Mouse (Mus musculus) adrenal gland, postnatal 36 days (tissue): ENCODE results near the gene Gm10670. TPM values are rescaled to one million over a fixed set of nuclear protein-coding genes. Genes with fewer than 3 reads are reported as not detected.
"Not testable (repeated sequence)": the region's sequence is repeated elsewhere in the genome, so short reads cannot be mapped to it uniquely, and the experiment has no call there.

Experiments
- DNase-seq, 2 experiments: peaks; one replicate each; pipeline ENCODE4 v3.0.0; 2021; ENCODE audit warnings: mixed read lengths in 1 of 2
- long read RNA-seq, 2 experiments: library from polyadenylated mRNA; stranded (forward); transcript quantifications; one replicate each; pipeline ENCODE4 v2.0.0; 2021; ENCODE audit warnings: borderline sequencing depth in 2 of 2
- total RNA-seq, 2 experiments: library from RNA; stranded (reverse); gene quantifications; 2 replicates each; pipeline ENCODE4 v1.2.3; 2021

Gm10670 gene
- total RNA-seq: not detected
- long read RNA-seq, experiment 1: 0 reads
- long read RNA-seq, experiment 2: 0 reads

DNA sequence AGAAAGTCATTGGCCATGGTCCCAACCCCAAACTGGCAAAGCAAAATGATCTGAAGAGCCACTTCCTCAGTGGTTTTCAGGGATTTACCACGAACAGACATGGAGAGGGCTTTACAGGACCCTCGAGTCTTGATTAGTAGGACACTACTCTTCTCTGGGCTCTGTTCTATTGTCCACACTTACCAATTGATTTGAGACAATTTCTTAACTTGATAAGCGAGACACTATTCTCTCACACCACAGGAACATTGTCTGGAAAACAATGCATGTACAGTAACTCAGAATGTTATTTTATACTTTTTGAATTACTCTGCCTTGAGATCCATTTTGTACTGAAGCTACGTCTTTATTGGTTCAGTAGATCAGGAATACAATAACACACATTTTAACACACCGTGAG, at the start of gene Gm10670:
TSS of gene Gm10670 (minus strand) at position 101 of the 400 bp plus-strand sequence.
- not testable (repeated sequence) for DNase-seq

- not testable (repeated sequence) for DNase-seq
Measured at GRCm38 (mm10) chr7:20510434-20510833, 35.7 kb upstream of the Gm10670 start, which contains the start of gene Vmn1r103. Vmn1r103 (minus strand) TSS chr7:20510534.

DNA sequence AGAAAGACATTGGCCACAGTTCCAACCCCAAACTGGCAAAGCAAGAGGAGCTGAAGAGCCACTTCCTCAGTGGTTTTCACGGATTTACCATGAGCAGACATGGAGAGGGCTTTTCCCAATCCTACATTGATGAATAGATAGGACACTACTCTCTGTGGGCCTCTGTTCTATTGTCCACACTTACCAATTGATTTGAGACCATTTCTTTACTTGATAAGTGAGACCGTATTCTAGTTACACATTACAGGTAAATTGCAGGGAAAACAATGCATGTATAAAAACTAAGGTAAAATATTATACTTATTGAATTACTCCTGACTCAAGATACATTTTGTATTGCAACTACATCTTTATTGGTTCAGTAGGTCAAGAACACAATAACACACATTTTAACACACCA, 32.2 kb downstream of the Gm10670 start, which contains the start of gene Vmn1r101:
TSS of gene Vmn1r101 (minus strand) at position 101 of the 400 bp plus-strand sequence.
- DNase-seq: not testable (repeated sequence)

Other genes starting within 250 kb of the Gm10670 start
- not detected for gene Gm4498, start 241.1 kb downstream of the Gm10670 start, total RNA-seq
- not detected for gene Gm5890, start 212.1 kb downstream of the Gm10670 start, total RNA-seq
- not detected for gene Gm4133, start 140.9 kb downstream of the Gm10670 start, total RNA-seq
- not detected for gene Gm5728, start 99.5 kb downstream of the Gm10670 start, total RNA-seq
- not detected for gene Vmn1r100, start 57.0 kb downstream of the Gm10670 start, total RNA-seq
- not detected for gene Vmn1r101, start 32.3 kb downstream of the Gm10670 start, total RNA-seq
- not detected for gene Vmn1r103, start 35.6 kb upstream of the Gm10670 start, total RNA-seq
- not detected for gene Vmn1r104, start 58.9 kb upstream of the Gm10670 start, total RNA-seq
- not detected for gene Gm5726, start 70.8 kb upstream of the Gm10670 start, total RNA-seq
- not detected for gene Gm4141, start 101.3 kb upstream of the Gm10670 start, total RNA-seq
- gene Gm4513, start 124.1 kb upstream of the Gm10670 start, total RNA-seq: not detected
- gene Vmn1r107, start 194.0 kb upstream of the Gm10670 start, total RNA-seq: not detected
- not detected for gene Vmn1r111, start 228.3 kb upstream of the Gm10670 start, total RNA-seq